Mouse (Mus musculus): ENCODE results near the gene Dolk.
A peak's percentile ranks its signal among the peaks of the same experiment; 100 is the strongest.

- TF ChIP-seq EP300 (optimal IDR thresholded peaks at IDR 0.05) (no peak), CTCF (IDR thresholded peaks at IDR 0.05; ENCODE audit: low read depth) (peak; percentile 98)
Observed at GRCm38 (mm10) chr2:30270134-30270533, 16.0 kb downstream of the Dolk start.
